Mouse (Mus musculus) layer of hippocampus, adult 6 months (tissue): Measurements from ENCODE around the gene Txnl4b. TPM values are rescaled to one million over a fixed set of nuclear protein-coding genes. Genes with fewer than 3 reads are reported as not detected.

Source experiments
- long read RNA-seq, 2 experiments: library from polyadenylated mRNA; unstranded; transcript quantifications; one replicate each; pipeline ENCODE4 v2.0.0; 2019 to 2020
- polyA plus RNA-seq: library from polyadenylated mRNA; unstranded; fragments of <200 nt; fragmentation: Nextera tagmentation; gene quantifications from 2 replicates; pipeline ENCODE4 v1.2.3, GENCODE M21; 2021

Txnl4b gene
- 39.7 and 61.6 TPM in 2 replicates for polyA plus RNA-seq
- long read RNA-seq, experiment 1, transcript Txnl4b-201 (4 exons, 1,890 nt): major isoform, 15 of 22 reads
- long read RNA-seq, experiment 1, partial matches to known transcripts: 2 of 22 reads
- long read RNA-seq, experiment 1, other reads (novel, unspliced or antisense): 5 of 22 reads
- long read RNA-seq, experiment 2, transcript Txnl4b-201 (4 exons, 1,890 nt): major isoform, 14 of 16 reads
- long read RNA-seq, experiment 2, partial matches to known transcripts: 2 of 16 reads
- long read RNA-seq, experiment 2, other reads (novel, unspliced or antisense): 0 of 16 reads

DNA sequence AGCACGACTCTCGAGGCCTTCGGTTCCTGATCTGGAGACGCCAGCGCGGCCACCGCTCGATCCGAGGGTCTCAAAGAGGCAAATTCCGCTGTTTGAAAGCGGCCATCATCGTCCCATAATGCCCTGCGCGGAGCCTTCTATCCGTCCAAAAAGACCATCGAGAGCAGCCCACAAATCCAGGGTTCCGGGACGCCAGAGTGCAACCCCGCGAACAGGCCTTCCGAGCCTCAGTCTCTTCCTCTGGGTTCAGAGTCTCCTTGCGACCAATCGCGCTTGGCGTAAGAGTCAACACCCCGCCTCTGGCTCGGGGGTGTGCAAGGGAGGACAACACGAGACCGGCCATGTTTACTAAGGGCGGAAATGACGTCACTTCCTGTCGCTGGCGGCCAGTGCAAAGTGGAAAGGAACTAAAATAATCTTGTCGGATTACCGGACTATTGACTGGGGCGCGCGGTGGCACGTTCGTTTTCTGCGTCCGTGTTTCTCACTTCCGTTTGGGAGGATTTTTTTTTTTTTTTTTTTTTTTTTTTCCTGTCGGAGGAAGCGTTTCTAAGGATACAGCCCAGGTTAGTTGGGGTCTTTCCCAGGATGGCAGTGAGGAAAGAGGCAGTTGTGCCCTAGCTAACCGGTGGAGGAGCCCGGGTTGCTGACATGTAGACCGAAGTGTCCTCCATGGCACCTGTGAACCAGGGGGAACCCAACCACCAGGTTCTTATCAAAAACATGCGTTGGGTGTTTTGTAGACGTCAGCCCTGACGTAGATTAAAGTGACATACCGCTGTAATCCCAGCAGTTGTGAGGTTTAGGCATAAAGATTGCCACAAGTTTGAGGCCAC is at the start of gene Txnl4b, which contains the start of gene Dhx38:
Gene Txnl4b (plus strand): TSS at position 395 of the 836 bp plus-strand sequence.
Gene Dhx38 (minus strand): TSS at position 364 of the 836 bp plus-strand sequence.

GRCm38 (mm10) chr8:109578900-109579301 is 13.2 kb downstream of the Txnl4b start, which contains the start of gene Hp:
Gene Hp, minus strand, starts transcription at chr8:109579172.

DNA sequence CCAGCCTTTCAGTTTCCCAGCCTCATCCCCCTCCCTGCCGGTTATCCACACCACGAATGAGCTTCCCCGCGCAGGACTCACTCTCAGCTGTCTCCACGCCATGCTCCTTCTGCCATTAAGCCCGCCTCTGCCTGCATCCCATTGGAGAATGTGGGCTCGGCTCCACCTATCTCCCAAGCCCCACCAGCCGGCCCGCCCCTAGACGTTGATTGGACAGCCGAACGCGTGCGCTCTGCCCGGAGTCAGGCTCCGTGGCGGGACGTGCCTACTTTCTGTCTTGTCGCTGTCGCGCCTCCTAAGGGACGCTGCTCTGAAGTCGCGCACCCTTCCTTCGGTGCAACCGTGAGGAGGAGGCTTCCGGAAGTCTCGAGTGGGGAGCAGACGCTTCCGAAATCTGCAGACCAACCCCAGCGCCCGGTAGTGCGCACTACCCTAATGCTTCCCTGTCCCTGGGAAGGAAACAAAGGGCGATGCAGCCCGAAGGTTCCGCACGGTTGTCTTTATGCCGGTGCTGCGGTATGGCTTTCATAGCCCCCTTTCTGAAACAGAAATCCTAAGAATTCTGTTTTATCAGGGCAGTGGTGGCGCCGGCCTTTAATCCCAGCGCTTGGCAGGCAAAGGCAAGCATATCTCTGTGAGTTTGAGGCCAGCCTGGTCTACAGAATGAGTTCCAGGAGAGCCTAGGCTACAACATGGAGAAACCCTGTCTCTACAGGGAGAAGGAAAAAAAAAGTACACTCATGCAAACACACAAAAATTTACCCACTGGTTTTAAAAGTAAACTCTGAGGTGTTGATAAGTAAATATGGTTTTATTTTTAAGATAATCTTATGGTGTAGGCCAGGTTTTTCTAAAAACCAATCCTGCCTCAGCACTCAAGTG is 42.8 kb downstream of the Txnl4b start, which contains the start of gene Dhodh:
Gene Dhodh (minus strand): TSS at position 403 of the 882 bp plus-strand sequence.

GRCm38 (mm10) chr8:109614243-109615210 is 48.8 kb downstream of the Txnl4b start, which contains the start of gene Pkd1l3:
Gene Pkd1l3, plus strand, starts transcription at chr8:109614517.

Other genes with a start within 250 kb of the Txnl4b start
- gene Pmfbp1, start 71.9 kb upstream of the Txnl4b start, polyA plus RNA-seq: 0.09 and 0.10 TPM in 2 replicates
- 6.8 and 7.5 TPM in 2 replicates for gene Dhx38, start within 50 bp of the Txnl4b start, polyA plus RNA-seq
- gene Hp, start 13.3 kb downstream of the Txnl4b start, polyA plus RNA-seq: 0.31 and 0.34 TPM in 2 replicates
- gene Dhodh, start 42.8 kb downstream of the Txnl4b start, polyA plus RNA-seq: 21.1 and 24.5 TPM in 2 replicates
- 0.34 and 0.65 TPM in 2 replicates for gene Pkd1l3, start 48.6 kb downstream of the Txnl4b start, polyA plus RNA-seq
- gene Ist1, start 127.4 kb downstream of the Txnl4b start, polyA plus RNA-seq: 82.3 and 82.8 TPM in 2 replicates
- gene Zfp821, start 139.7 kb downstream of the Txnl4b start, polyA plus RNA-seq: 7.7 and 9.5 TPM in 2 replicates
- gene Atxn1l, start 171.8 kb downstream of the Txnl4b start, polyA plus RNA-seq: 2.1 and 2.2 TPM in 2 replicates
- 19.0 and 20.4 TPM in 2 replicates for gene Ap1g1, start 212.7 kb downstream of the Txnl4b start, polyA plus RNA-seq